Mouse (Mus musculus): ENCODE results near the gene Nxpe5. TPM values are rescaled to one million over a fixed set of nuclear protein-coding genes. Genes with fewer than 3 reads are reported as not detected.

Gene Nxpe5
- polyA plus RNA-seq, 1 experiment from 2014 or later: not detected

GRCm38 (mm10) chr5:138287861-138288260, 62.2 kb downstream of the Nxpe5 start:
- Histone ChIP-seq H3K4me2 (ENCODE audit: low read depth, low read length) (no peak overlapping the region), H3K36me3 (ENCODE audit: control insufficient read depth, insufficient read depth, low read length) (no peaks in the 10 kb centered on the region), H3K4me3 (ENCODE audit: low read depth, low read length) (no peak overlapping the region), H3K4me1 (ENCODE audit: control insufficient read depth, insufficient read depth, low read length) (no peaks in the 10 kb centered on the region), H3K27me3 (replicated peaks; ENCODE audit: control insufficient read depth, insufficient read depth, low read length) (no peaks in the 10 kb centered on the region), H3K9ac (ENCODE audit: low read depth, low read length) (no peak overlapping the region), H3K27ac (replicated peaks; ENCODE audit: low read depth, low read length) (no peak overlapping the region), H3K9me3 (ENCODE audit: control insufficient read depth, low read length) (no peaks in the 10 kb centered on the region)
- WGBS: 79% methylated on average over 3 of the region's 3 CpGs
- no peak for DNase-seq (ENCODE audit: low spot score)
- no peak for ATAC-seq (ENCODE audit: low read depth)

DNA sequence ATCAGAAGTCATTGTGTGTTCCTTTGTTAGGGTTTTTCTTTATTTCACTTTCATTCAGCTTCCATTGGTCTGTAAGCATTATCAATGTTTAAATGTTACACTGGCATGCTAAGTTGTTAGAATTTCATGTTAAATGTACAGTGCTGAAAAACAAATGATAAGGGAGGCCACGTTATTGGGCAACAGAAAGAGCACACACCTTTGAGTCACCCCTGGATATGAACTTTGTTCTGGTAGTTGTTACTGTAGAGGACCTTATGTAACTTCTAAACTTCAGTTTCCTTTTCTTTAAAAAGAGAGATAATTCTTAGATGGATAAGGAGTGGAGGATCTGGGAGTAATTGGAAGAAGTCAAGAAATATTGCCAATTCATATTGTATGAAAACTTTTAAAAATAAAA, 65.9 kb downstream of the Nxpe5 start:
- WGBS: 83% methylated on average over 1 of the region's 1 CpGs
- no peak overlapping the region for H3K27ac ChIP-seq (replicated peaks; ENCODE audit: low read depth, low read length)
- H3K9me3 ChIP-seq (ENCODE audit: control insufficient read depth, low read length): no peaks in the 10 kb centered on the region
- no peaks in the 10 kb centered on the region for H3K4me1 ChIP-seq (ENCODE audit: control insufficient read depth, insufficient read depth, low read length)
- no peak overlapping the region for H3K4me3 ChIP-seq (ENCODE audit: low read depth, low read length)
- no peak overlapping the region for H3K4me2 ChIP-seq (ENCODE audit: low read depth, low read length)
- no peaks in the 10 kb centered on the region for H3K27me3 ChIP-seq (replicated peaks; ENCODE audit: control insufficient read depth, insufficient read depth, low read length)
- ATAC-seq (ENCODE audit: low read depth) (no peak), DNase-seq (ENCODE audit: low spot score) (no peak)
- H3K9ac ChIP-seq (ENCODE audit: low read depth, low read length): no peak overlapping the region
- H3K36me3 ChIP-seq (ENCODE audit: control insufficient read depth, insufficient read depth, low read length): no peaks in the 10 kb centered on the region

- Histone ChIP-seq H3K4me3 (ENCODE audit: low read depth, low read length) (no peak overlapping the region), H3K36me3 (ENCODE audit: control insufficient read depth, insufficient read depth, low read length) (no peaks in the 10 kb centered on the region), H3K27ac (replicated peaks; ENCODE audit: low read depth, low read length) (no peak overlapping the region), H3K9ac (ENCODE audit: low read depth, low read length) (no peak overlapping the region), H3K9me3 (ENCODE audit: control insufficient read depth, low read length) (no peaks in the 10 kb centered on the region), H3K27me3 (replicated peaks; ENCODE audit: control insufficient read depth, insufficient read depth, low read length) (no peaks in the 10 kb centered on the region), H3K4me2 (ENCODE audit: low read depth, low read length) (no peak overlapping the region), H3K4me1 (ENCODE audit: control insufficient read depth, insufficient read depth, low read length) (no peaks in the 10 kb centered on the region)
- ATAC-seq (ENCODE audit: low read depth) (no peak), DNase-seq (ENCODE audit: low spot score) (no peak)
Measured at GRCm38 (mm10) chr5:138294158-138294557, 68.5 kb downstream of the Nxpe5 start.

- no peak overlapping the region for H3K4me2 ChIP-seq (ENCODE audit: low read depth, low read length)
- no peak overlapping the region for H3K9ac ChIP-seq (ENCODE audit: low read depth, low read length)
- no peaks in the 10 kb centered on the region for H3K36me3 ChIP-seq (ENCODE audit: control insufficient read depth, insufficient read depth, low read length)
- ATAC-seq (ENCODE audit: low read depth) (no peak), DNase-seq (ENCODE audit: low spot score) (no peak)
- H3K4me3 ChIP-seq (ENCODE audit: low read depth, low read length): no peak overlapping the region
- no peaks in the 10 kb centered on the region for H3K27me3 ChIP-seq (replicated peaks; ENCODE audit: control insufficient read depth, insufficient read depth, low read length)
- H3K9me3 ChIP-seq (ENCODE audit: control insufficient read depth, low read length): no peaks in the 10 kb centered on the region
- 82% methylated on average over 2 of the region's 2 CpGs for WGBS
- no peaks in the 10 kb centered on the region for H3K4me1 ChIP-seq (ENCODE audit: control insufficient read depth, insufficient read depth, low read length)
- H3K27ac ChIP-seq (replicated peaks; ENCODE audit: low read depth, low read length): no peak overlapping the region
Measured at GRCm38 (mm10) chr5:138299613-138300012, 73.9 kb downstream of the Nxpe5 start.

Other genes starting within 250 kb of the Nxpe5 start
- 0.14 TPM in 1 of 2 replicates, not detected in the other for gene Azgp1, start 244.4 kb upstream of the Nxpe5 start, polyA plus RNA-seq (2014; fragmentation: Nextera tagmentation; extraction: Ambion mirVana)
- gene Smok3a, start 204.6 kb upstream of the Nxpe5 start, polyA plus RNA-seq (2014; fragmentation: Nextera tagmentation; extraction: Ambion mirVana): not detected in 2 replicates
- gene Smok3b, start 204.5 kb upstream of the Nxpe5 start, polyA plus RNA-seq (2014; fragmentation: Nextera tagmentation; extraction: Ambion mirVana): not detected in 2 replicates
- not detected in 2 replicates for gene Smok3c, start 172.7 kb upstream of the Nxpe5 start, polyA plus RNA-seq (2014; fragmentation: Nextera tagmentation; extraction: Ambion mirVana)
- 23.5 and 25.8 TPM in 2 replicates for gene Zkscan1, start 140.8 kb upstream of the Nxpe5 start, polyA plus RNA-seq (2014; fragmentation: Nextera tagmentation; extraction: Ambion mirVana)
- gene Zscan21, start 109.0 kb upstream of the Nxpe5 start, polyA plus RNA-seq (2014; fragmentation: Nextera tagmentation; extraction: Ambion mirVana): 52.8 and 63.5 TPM in 2 replicates
- gene Zfp113, start 70.2 kb upstream of the Nxpe5 start, polyA plus RNA-seq (2014; fragmentation: Nextera tagmentation; extraction: Ambion mirVana): 11.6 and 13.4 TPM in 2 replicates
- 233 and 264 TPM in 2 replicates for gene Cops6, start 64.8 kb upstream of the Nxpe5 start, polyA plus RNA-seq (2014; fragmentation: Nextera tagmentation; extraction: Ambion mirVana)
- 17.5 and 18.9 TPM in 2 replicates for gene Ap4m1, start 53.9 kb upstream of the Nxpe5 start, polyA plus RNA-seq (2014; fragmentation: Nextera tagmentation; extraction: Ambion mirVana)
- 120 and 138 TPM in 2 replicates for gene Mcm7, start 53.5 kb upstream of the Nxpe5 start, polyA plus RNA-seq (2014; fragmentation: Nextera tagmentation; extraction: Ambion mirVana)
- 70.4 and 75.8 TPM in 2 replicates for gene Taf6, start 38.4 kb upstream of the Nxpe5 start, polyA plus RNA-seq (2014; fragmentation: Nextera tagmentation; extraction: Ambion mirVana)
- 54.0 and 57.4 TPM in 2 replicates for gene Cnpy4, start 38.4 kb upstream of the Nxpe5 start, polyA plus RNA-seq (2014; fragmentation: Nextera tagmentation; extraction: Ambion mirVana)
- 7.4 and 7.5 TPM in 2 replicates for gene Mblac1, start 31.6 kb upstream of the Nxpe5 start, polyA plus RNA-seq (2014; fragmentation: Nextera tagmentation; extraction: Ambion mirVana)
- 71.7 and 73.2 TPM in 2 replicates for gene Lamtor4, start 29.6 kb downstream of the Nxpe5 start, polyA plus RNA-seq (2014; fragmentation: Nextera tagmentation; extraction: Ambion mirVana)
- 5.6 and 5.8 TPM in 2 replicates for gene BC037034, start 38.1 kb downstream of the Nxpe5 start, polyA plus RNA-seq (2014; fragmentation: Nextera tagmentation; extraction: Ambion mirVana)
- gene Gal3st4, start 46.9 kb downstream of the Nxpe5 start, polyA plus RNA-seq (2014; fragmentation: Nextera tagmentation; extraction: Ambion mirVana): 2.5 and 3.5 TPM in 2 replicates
- gene Gm43720, start 54.1 kb downstream of the Nxpe5 start, polyA plus RNA-seq (2014; fragmentation: Nextera tagmentation; extraction: Ambion mirVana): 0.09 and 0.10 TPM in 2 replicates
- gene Gpc2, start 54.1 kb downstream of the Nxpe5 start, polyA plus RNA-seq (2014; fragmentation: Nextera tagmentation; extraction: Ambion mirVana): 3.9 and 4.5 TPM in 2 replicates
- 4.1 and 6.2 TPM in 2 replicates for gene Stag3, start 54.3 kb downstream of the Nxpe5 start, polyA plus RNA-seq (2014; fragmentation: Nextera tagmentation; extraction: Ambion mirVana)
- gene Pvrig, start 116.1 kb downstream of the Nxpe5 start, polyA plus RNA-seq (2014; fragmentation: Nextera tagmentation; extraction: Ambion mirVana): not detected in 2 replicates
- 27.2 and 35.2 TPM in 2 replicates for gene Zfp157, start 215.6 kb downstream of the Nxpe5 start, polyA plus RNA-seq (2014; fragmentation: Nextera tagmentation; extraction: Ambion mirVana)

Data from embryonic facial prominence, embryonic 14.5 days (tissue).